Comparison of ENCODE assay signal across 7 mouse cellular contexts in the genomic region with DNA sequence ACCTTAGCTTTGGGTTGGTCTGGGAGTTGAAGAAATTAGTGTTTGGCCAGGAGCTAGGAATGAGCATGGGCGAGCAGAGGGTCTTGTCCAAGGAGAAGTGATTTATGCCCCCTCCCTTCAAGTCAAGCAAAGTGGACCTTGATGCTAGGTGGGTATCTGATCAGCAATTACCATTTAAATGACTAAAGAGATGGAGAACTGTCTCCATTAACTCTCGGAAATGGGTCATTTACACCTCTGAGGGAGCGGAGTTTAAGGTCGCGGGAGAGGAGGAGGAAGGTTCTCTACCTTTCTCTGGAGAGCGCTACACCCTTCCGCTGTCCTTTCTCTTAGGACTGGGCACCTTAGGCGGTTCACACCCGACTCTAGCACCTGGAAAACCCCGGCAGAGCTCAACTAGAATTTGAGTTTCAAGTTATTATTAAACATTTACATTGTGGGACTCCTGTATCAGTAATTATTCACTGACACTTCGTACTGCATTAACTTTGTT. TPM values are rescaled to one million over a fixed set of nuclear protein-coding genes. Genes with fewer than 3 reads are reported as not detected.
DNase-seq lines count a peak whose midpoint lies in the region; ATAC-seq and TF ChIP-seq lines count a peak whose summit lies in the region.

A gene (minus strand): TSS at position 97 of the 493 bp plus-strand sequence.

- H3K4me1 ChIP-seq in thymus, adult 2 months (replicated peaks; ENCODE audit: control insufficient read depth, insufficient read depth, low read length): peaks cover 13% of the 10 kb centered on the region
- peaks cover 19% of the 10 kb centered on the region for H3K4me1 ChIP-seq in forebrain, embryonic 16.5 days (replicated peaks; ENCODE audit: control insufficient read depth, insufficient read depth, low read length)
- peaks cover 24% of the 10 kb centered on the region for H3K4me1 ChIP-seq in limb, embryonic 10.5 days
- 0 out of 2 replicates have a peak, but pooled peaks cover 4% of the 10 kb centered on the region for H3K4me1 ChIP-seq in stomach, embryonic 16.5 days (ENCODE audit: control insufficient read depth, insufficient read depth, low read length)

- no peaks in the 10 kb centered on the region for H3K36me3 ChIP-seq in thymus, adult 2 months (ENCODE audit: control insufficient read depth, insufficient read depth, low read length)
- no peaks in the 10 kb centered on the region for H3K36me3 ChIP-seq in forebrain, embryonic 16.5 days (ENCODE audit: control insufficient read depth, insufficient read depth)
- no peaks in the 10 kb centered on the region for H3K36me3 ChIP-seq in limb, embryonic 10.5 days
- no peaks in the 10 kb centered on the region for H3K36me3 ChIP-seq in stomach, embryonic 16.5 days (ENCODE audit: control insufficient read depth, insufficient read depth, low read length)

- H3K9ac ChIP-seq in forebrain, embryonic 16.5 days (replicated peaks; ENCODE audit: low read depth, low read length): peak within 1 kb of the TSS; percentile 62
- peak within 1 kb of the TSS; percentile 71 for H3K9ac ChIP-seq in stomach, embryonic 16.5 days (ENCODE audit: low read length)

- TF ChIP-seq CTCF in thymus, adult 2 months (IDR thresholded peaks at IDR 0.05; ENCODE audit: borderline replicate concordance, control insufficient read depth, extremely low read depth, insufficient read depth, low read length, poor library complexity): no peak

- H3K4me3 ChIP-seq in thymus, adult 2 months (ENCODE audit: control insufficient read depth, insufficient read depth, low read length): peak within 1 kb of the TSS; percentile 49
- peak within 1 kb of the TSS; percentile 59 for H3K4me3 ChIP-seq in forebrain, embryonic 16.5 days (replicated peaks; ENCODE audit: low read length)
- H3K4me3 ChIP-seq in limb, embryonic 10.5 days: peak within 1 kb of the TSS; percentile 60
- peak within 1 kb of the TSS; percentile 53 for H3K4me3 ChIP-seq in stomach, embryonic 16.5 days (replicated peaks; ENCODE audit: low read length)

- H3K9me3 ChIP-seq in forebrain, embryonic 16.5 days (ENCODE audit: control insufficient read depth, low read length): no peaks in the 10 kb centered on the region
- no peaks in the 10 kb centered on the region for H3K9me3 ChIP-seq in limb, embryonic 10.5 days (replicated peaks)
- no peaks in the 10 kb centered on the region for H3K9me3 ChIP-seq in stomach, embryonic 16.5 days (replicated peaks; ENCODE audit: control insufficient read depth, low read length)

- WGBS in thymus, adult 2 months: 27% methylated on average over 11 of the region's 11 CpGs
- 16% methylated on average over 11 of the region's 11 CpGs for WGBS in forebrain, embryonic 16.5 days
- 3% methylated on average over 11 of the region's 11 CpGs for WGBS in limb, embryonic 10.5 days
- 13% methylated on average over 11 of the region's 11 CpGs for WGBS in stomach, embryonic 16.5 days

- TF ChIP-seq POLR2A in thymus, adult 2 months (IDR thresholded peaks at IDR 0.05; ENCODE audit: control insufficient read depth, extremely low read depth, insufficient read depth, low read length, poor library complexity): no peak

- H3K27ac ChIP-seq in thymus, adult 2 months (ENCODE audit: control insufficient read depth, insufficient read depth, low read length): no peak within 1 kb of the TSS
- 0 out of 2 replicates have a peak within 1 kb of the TSS, but pooled peaks have one; percentile 10 for H3K27ac ChIP-seq in forebrain, embryonic 16.5 days (ENCODE audit: low read length)
- peak within 1 kb of the TSS; percentile 73 for H3K27ac ChIP-seq in limb, embryonic 10.5 days
- peak within 1 kb of the TSS; percentile 35; the same call in 1 of the 2 replicates for H3K27ac ChIP-seq in stomach, embryonic 16.5 days (ENCODE audit: low read length)

- no peak for ATAC-seq in forebrain, embryonic 16.5 days
- no peak for ATAC-seq in stomach, embryonic 16.5 days (ENCODE audit: insufficient read depth, low FRiP score)
- ATAC-seq in monocyte, adult 5-6 weeks (replicated peaks; ENCODE audit: insufficient number of reproducible peaks, low FRiP score, low TSS enrichment, poor library complexity, severe bottlenecking): no peak

- peaks cover 26% of the 10 kb centered on the region; the same call in 1 of the 2 replicates for H3K27me3 ChIP-seq in thymus, adult 2 months (ENCODE audit: control insufficient read depth, insufficient read depth, low read length)
- H3K27me3 ChIP-seq in forebrain, embryonic 16.5 days (replicated peaks; ENCODE audit: control insufficient read depth, insufficient read depth, low read length): peaks cover 25% of the 10 kb centered on the region
- peaks cover 98% of the 10 kb centered on the region for H3K27me3 ChIP-seq in limb, embryonic 10.5 days (ENCODE audit: low read depth, poor library complexity, severe bottlenecking)
- H3K27me3 ChIP-seq in stomach, embryonic 16.5 days (ENCODE audit: control insufficient read depth, insufficient read depth, low read length): peaks cover 26% of the 10 kb centered on the region

- DNase-seq in thymus, adult 2 months: no peak
- DNase-seq in thymus, postnatal 25 days: no peak
- no peak for DNase-seq in limb, embryonic 10.5 days (ENCODE audit: low spot score)
- no peak for DNase-seq in cerebellum, adult 18-20 months

- peak within 1 kb of the TSS; percentile 99 for H3K4me2 ChIP-seq in forebrain, embryonic 16.5 days (ENCODE audit: low read length)
- H3K4me2 ChIP-seq in stomach, embryonic 16.5 days (ENCODE audit: low read depth, low read length): peak within 1 kb of the TSS; percentile 96

RNA-seq across cellular contexts. Expression of the gene that starts here (rescaled TPM):
- 16.6 and 20.4 TPM in 2 replicates for polyA plus RNA-seq in thymus, adult 2 months (2012; rRNA removed)
- polyA plus RNA-seq in forebrain, embryonic 16.5 days (2015; fragmentation: Nextera tagmentation; extraction: Ambion mirVana): 6.8 and 9.4 TPM in 2 replicates
- 4.8 and 7.7 TPM in 2 replicates for polyA plus RNA-seq in limb, embryonic 10.5 days (2016; fragmentation: Nextera tagmentation; extraction: Ambion mirVana)
- polyA plus RNA-seq in stomach, embryonic 16.5 days (2015; fragmentation: Nextera tagmentation; extraction: Ambion mirVana): 11.3 and 13.5 TPM in 2 replicates
- total RNA-seq in monocyte, adult 5-6 weeks (2017): 0.32 TPM in 1 of 3 replicates, not detected in the others
